Mouse (Mus musculus) monocyte, adult 5-6 weeks (primary cell): ENCODE measurements at regions not wholly inside any gene's neighbourhood (a gene's known extent, or its start where the extent isn't known, plus 50 kb on each side); places are given as distances from the start of the nearest gene placed in this dataset.

Experiments used
- ATAC-seq: fragments of 153-309, 156-312 bp; replicated peaks from 2 replicates; pipeline ENCODE4 v1.8.0; 2017; ENCODE audit warnings: mild to moderate bottlenecking; ENCODE audit not compliant: low TSS enrichment, insufficient number of reproducible peaks, severe bottlenecking, poor library complexity, low FRiP score

GRCm38 (mm10) chr8:60829093-60829492 is 61.1 kb upstream of the Hpf1 start:
- no peak for ATAC-seq

DNA sequence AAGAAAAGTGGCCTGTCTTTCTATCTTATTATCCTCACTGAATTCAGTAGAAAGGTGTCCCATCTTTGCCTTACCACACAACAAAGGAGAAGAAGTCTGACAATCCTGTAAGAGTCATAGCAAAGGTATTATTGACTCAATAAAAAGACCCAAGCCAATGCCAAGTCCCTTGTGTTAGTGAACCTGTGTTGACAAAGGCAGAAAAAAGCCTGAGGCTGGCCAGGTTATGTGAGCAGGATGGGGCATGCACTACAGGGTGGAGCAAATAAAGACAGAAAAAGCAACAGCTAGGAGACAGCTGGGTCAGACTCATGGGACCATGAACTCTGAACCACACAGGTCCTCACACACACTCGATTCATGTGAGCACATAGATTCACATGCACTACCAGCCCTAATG is 59.7 kb upstream of the Hpf1 start:
- no peak for ATAC-seq

GRCm38 (mm10) chr8:60838526-60838925 is 51.7 kb upstream of the Hpf1 start:
- ATAC-seq, result no peak
